Mouse (Mus musculus): ENCODE measurements around the gene Kcnj2.
A peak's percentile ranks its signal among the peaks of the same experiment; 100 is the strongest.

The Kcnj2 gene

DNA sequence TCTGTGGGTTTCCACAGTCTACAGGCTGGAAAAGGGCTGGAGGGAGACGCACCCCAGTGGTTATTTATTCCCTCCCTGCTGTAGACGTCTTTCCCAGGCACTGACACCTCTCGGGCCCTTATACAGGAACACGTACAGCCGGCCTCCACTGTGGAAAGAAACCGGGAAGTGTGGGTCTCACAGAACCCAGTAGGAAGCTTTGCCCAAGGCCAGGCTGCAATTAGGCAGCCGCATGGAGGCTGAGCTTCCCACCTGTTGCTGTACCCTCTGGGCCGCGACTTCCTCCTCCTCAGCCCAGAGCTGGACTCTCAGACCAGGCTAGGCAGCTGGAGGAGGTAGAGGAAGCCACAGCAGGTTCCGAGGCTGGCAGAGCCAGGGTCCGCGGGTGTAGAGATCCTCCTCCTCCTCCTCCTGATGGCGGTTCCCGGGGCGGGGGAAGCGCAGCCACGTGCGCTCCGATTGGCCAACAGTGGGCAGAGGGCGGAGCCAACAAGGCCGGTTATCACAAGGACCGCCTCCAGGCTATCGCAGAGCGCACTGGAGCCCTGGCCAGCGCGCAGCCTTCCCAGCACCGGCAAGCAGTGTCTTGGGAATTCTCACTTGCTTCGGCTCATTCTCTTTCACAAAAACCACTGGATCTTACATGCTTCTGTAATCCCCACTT is at the start of gene Kcnj2:
Gene Kcnj2, plus strand, starts transcription at position 530 of the 664 bp plus-strand sequence.
- DNase-seq (ENCODE audit: low spot score in 2 of 2) = peak; percentile 90 to 94

DNA sequence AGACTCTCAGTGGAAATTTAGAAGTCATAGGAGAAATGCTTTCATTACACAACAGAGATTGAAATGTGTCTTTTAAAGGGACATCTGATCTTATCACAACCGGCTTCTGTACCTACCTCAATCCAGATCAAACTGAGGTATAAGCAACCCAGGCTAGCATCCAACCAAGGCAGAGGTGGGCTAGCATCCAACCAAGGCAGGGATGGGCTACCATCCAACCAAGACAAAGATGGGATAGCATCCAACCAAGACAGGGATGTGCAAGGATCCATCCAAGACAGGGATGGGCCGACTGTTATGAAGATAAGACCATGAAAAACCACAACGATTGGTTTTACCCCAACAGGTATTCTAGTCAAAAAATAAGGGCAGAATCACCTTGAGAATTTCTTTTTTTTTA is 49.8 kb upstream of the Kcnj2 start:
- DNase-seq (ENCODE audit: low spot score in 2 of 2) = no peak

DNA sequence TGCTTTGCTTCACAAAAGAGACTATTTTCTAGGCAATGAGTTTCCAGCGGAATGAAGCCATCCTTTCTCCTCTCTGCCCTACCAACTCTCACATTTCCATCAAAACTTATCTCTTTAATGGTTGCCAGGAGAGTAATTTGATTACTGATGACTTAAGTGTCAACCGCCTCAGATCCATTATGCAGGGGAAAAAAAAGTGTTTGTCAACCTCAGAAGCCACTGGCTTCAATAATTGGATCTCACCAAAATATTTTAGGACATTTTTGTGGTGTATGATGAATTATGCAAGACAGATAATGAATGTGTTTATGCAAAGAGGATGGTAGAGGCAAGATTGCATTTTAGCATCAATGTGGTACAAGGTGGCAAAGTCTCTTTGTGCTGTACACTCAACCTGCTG is 45.8 kb upstream of the Kcnj2 start:
- no peak for DNase-seq (ENCODE audit: low spot score in 2 of 2)

DNA sequence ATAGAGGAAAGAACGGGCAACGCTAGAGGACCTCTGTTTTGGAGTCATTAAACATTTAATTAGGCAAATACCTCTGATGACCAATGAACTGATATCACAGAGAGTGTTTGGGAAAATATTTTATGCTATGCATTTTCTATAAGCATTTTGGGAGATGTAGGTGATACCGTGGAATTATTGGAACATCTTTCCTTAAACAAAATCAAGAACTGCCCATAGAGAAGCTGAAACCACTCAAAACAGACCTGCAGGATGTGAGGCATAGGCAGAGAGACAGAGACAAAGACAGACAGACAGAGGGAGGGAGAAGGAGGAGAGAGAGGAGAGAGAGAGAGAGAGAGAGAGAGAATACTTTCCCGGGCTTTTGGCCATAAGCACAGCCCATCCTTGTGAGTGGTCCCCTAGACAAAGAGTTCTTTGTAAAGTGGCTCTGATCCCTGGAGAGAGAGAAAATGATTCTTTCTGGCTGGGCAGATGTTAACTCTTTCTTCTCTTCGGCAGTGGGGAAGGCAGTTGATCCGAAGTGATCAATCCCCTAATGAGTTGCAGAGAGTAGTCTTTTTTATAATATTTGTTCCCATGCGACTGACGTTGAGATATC is 43.2 kb upstream of the Kcnj2 start:
- DNase-seq (ENCODE audit: low spot score in 2 of 2) = no peak

DNA sequence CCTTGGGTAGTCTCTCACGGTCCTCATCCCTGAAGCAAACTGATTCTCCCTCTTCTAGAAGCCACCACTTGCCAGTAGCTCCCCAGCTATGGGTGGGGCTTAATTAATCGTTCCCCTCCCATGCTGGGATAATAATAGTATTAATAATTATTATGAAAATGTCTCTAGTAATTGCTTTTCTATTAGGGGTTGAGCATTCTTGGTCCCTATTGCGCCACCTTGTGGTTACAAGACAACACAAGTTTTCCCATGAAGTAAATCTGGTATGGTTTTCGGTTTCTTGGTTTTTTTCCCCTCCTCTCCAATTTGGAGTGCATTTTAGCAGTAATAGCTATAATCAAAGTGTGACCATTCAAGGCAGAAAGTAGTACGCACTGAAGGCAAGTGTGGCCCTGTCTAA is 23.8 kb upstream of the Kcnj2 start:
- no peak for DNase-seq (ENCODE audit: low spot score in 2 of 2)

DNA sequence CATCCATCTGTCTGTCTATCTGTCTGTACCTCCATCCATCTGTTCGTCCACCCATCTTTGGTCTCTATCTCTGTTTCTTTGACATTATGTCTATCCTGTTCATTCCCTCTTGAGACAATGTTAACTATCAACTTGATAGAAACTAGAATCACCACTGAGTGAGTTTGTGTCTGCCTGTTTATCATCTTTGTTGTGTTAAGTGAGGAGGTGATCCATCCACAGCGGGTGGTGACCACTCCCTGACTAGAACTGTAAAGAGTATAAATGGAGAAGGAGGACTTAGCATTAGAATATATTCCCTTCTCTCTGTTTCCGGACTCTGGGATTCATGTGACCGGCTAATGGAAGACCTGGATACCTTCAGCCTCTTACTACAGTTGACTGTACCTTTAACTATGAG is 22.7 kb upstream of the Kcnj2 start:
- no peak for DNase-seq (ENCODE audit: low spot score in 2 of 2)

DNA sequence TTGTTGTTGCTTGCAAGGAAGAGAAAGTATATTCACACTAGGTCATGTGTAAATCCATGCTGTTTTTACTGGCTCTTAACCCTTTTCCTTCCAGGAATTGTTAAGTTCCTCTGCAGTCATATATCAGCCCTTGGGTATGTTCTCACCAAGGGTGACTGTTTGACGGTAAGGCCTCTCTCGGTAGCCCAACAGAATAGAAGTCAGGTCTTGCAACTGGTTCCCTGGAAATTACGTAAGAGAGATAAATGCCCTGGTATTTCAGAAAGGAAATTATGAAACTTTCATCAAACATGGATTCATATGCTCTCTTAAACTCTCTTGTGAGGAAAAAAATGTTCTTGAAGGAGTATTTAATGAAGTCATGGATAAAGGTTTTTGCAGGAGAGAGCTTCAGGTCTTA is 11.7 kb upstream of the Kcnj2 start:
- DNase-seq (ENCODE audit: low spot score in 2 of 2) = no peak

DNA sequence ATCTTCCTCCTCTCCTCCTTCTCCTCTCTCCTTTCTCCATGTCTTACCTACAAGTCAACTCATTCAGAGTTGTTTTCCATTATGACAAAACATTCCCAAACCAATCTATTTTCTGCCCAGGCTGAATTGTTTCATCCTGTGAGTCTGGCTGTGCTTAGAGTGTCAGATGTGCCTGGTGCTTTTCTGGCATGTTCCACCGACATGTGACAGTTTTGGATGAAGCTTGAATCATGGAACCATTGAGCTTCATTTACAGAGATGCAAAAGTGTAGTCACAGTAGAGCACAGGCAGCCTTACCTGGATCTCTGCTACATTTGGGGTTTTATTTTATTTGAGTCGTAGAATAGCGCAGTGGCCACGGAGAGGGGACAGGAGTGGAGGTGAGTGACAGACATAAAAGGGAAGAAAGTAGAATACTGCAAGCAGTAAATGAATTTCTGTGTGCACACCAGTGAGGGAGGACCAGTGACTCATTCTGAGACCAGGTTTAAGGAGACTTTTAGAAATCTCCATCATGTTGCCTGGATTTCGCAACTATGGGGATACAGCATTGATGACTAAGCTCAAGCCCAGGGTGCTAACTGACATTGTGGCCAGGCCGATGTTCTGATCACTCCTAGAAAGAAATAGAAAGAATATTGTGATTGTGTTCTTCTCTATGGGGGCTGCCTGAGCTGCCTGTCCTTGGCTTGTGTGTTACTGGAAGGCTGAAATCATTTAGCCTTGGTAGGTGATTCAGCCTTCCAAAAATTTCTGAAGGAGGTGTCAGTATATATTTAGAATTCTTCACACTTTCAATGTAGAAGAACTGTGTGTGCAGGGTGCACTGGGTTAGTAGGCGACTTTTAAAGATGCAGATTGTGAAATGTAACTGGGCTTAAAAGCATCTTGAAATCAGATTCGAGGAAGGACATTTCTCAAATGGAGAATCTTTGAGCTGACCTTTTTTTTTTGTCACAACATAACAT is 10.8 kb upstream of the Kcnj2 start:
- DNase-seq (ENCODE audit: low spot score in 2 of 2) = peak in 1 of 2 experiments; percentile 32

DNA sequence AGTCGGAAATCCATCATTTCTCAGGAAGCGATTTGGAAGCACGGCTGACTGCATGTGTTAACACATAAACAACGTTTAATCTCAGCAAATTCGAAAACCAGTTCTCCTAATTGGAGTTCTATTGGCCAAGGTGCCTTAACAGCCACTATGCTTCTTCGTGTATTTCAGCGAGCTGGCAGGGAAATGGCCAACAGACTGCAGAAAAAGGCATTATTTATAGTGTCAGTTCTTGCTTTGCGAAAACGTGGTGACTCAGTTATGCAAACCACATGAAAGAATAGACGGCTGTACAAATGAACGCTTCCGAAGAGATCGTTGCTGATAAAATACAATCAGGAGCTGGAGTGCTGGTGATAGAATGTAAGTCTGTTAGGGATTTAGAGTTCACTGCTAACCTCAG is 9.9 kb upstream of the Kcnj2 start:
- peak in 1 of 2 experiments; percentile 39 for DNase-seq (ENCODE audit: low spot score in 2 of 2)

DNA sequence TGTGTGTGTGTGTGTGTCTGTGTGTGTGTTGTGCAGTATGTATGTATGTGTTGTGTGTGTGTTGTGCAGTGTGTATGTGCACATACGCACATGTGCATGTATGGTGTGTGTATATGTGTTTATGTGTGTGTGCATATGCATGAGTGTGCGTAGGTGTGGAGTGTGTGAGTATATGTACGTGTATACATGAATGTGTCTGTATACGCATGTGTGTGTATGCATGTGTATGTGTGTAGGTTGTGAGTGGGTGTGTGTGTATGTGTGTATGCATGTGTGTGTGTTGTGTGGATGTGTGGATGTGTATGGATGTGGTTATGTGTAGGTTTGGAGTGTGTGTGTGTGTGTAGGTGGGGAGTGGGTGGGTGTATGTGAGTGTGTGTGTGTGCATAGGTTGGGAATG is 8.5 kb upstream of the Kcnj2 start:
- no peak for DNase-seq (ENCODE audit: low spot score in 2 of 2)

DNA sequence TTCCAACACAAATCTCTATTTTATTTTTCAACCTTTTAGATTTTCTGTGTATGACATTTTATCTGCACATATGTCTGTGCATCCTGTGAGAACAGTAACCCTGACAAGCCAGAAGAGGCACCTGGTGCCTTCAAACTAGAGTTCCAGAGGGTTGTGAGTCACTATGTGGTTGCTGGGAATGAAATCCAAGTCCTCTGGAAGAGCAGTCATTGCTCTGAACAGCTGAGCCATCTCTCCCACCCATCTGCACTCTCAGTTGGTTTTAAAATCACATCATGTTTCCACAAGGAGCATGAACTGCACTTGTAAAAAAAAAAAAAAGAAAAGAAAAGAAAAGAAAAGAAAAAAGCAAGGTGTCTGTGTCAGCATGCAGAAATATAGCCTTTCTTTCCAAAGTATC is 6.5 kb upstream of the Kcnj2 start:
- no peak for DNase-seq (ENCODE audit: low spot score in 2 of 2)

DNA sequence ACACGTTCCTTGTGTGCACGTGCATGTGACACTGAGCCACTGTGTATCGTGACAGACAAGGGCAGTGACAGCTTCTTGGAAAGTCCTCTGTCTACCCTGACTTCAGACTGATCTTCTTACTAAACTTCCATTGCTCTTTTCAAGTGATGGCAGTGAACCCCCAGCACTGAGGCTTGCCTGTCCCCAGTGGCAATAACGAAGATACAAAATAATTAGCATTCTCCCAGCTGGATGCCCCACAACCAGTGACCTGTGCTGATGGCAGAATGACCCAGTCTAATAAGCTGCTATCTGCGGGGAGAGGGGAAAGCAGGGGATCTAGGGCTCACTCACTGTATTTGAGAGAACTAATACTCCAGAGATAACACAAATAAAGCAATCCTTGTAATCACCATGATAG is 5.7 kb upstream of the Kcnj2 start:
- DNase-seq (ENCODE audit: low spot score in 2 of 2) = no peak

DNA sequence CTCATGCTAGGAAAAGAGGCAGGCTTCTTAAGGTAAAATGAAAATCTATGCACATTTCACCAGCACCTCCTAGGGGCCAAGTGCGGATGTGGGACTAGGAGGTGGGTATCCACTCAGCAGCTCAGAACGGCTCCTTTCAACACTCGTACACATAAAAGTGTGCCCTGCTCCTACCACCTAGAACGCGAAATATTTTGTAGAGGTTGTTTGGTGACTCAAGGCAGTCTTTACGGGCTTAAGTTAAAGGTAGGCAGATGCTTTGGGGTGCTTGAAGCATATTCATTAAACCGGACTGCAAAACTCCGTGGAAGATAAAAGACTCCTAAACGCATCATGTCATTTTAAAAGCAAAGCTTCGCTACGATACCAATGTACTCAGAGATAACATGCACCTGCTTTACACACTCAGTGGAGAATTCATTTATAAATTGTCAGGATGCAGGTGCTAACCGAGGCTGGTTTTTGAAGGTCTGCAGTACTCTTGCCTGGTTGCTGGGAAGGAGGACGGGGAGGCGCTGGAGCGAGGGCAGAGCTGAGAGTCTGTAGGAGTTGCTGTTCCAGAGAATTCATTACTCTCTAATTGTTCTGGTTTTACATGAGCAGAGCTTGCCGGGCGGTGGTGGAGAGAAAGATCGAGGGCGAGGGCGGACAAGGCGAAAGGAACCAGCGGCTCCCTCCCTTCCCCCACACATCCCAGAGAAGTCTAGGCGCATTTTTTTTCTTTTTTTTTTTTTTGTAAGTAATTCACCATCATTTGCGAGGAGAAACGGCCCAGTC is 1.0 kb upstream of the Kcnj2 start:
- DNase-seq (ENCODE audit: low spot score in 2 of 2) = peak; percentile 46 to 69

DNA sequence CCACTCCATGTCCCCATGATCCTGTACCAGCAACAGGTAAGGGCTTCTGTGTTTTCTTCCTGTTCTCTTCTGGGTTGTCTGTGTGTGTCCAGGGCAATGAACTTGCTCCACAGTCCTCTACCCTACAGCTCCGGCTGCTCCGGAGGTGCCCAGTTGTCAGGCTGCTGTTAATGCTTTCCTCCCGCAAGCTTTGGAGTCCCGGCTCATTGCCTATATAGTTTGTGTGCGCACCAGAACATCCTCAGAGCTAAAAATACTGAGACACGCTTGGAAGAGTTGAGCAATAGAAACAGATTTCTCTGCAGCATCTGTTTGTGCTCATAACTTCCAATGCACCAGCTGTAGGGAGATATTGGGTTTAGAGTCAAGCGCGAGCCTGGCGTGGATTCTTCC is 331 bp downstream of the Kcnj2 start:
- peak in 1 of 2 experiments; percentile 24 for DNase-seq (ENCODE audit: low spot score in 2 of 2)

DNA sequence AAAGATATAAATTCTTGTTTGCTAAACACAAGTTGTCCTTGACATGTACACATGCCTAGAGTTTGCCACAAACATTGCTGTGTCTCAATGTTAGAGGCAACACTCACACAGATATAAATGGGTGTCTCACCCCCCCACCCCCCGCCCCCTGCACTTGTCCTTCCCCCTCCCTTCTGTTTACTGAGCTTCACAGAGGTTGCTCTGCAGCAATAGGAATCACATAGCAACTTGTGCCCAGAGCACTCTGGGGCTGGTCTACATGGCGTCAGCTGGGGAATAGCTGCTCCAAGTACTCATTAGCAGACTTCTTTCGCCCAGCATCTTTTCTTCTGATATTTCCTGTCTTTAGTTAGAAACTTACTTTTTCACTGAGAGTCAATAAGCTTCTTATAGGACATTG is 1.8 kb downstream of the Kcnj2 start:
- no peak for DNase-seq (ENCODE audit: low spot score in 2 of 2)

DNA sequence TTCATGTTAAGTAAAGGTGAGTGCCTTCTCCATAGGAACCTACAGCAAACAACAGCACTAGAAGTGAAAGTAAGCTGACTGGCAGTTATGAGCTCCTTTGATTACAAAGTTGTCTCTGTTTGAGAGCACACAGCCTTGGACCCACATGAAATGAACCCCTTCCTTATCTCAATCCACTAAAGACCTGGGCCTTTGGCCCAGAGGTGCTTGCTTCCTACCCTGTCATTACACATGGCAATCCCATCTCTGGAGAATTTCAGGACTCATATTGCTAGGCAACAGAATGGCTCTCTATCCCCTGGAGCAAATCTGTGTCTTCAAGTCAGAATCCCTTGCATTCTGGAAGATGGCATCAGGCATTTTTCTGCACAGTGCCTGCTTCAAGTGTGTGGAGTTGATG is 4.5 kb downstream of the Kcnj2 start:
- no peak for DNase-seq (ENCODE audit: low spot score in 2 of 2)

DNA sequence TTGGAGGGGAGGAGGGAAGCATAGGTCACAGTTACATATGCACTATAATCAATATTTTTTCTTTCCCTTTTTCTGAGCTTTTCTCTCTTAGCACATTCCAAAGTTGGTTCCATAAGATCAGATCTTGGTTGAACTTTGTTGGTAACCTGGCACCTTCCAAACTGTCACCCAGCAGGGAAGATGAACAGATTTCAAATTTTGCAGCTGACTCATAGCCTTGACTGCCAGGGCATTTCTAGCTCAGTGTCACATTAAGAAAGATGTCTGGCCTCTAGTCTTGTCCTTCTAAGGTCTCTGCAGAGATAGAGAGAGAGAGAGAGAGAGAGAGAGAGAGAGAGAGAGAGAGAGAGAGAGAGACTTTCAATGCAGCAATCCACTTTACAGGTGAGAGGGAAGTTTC is 8.2 kb downstream of the Kcnj2 start:
- no peak for DNase-seq (ENCODE audit: low spot score in 2 of 2)

DNA sequence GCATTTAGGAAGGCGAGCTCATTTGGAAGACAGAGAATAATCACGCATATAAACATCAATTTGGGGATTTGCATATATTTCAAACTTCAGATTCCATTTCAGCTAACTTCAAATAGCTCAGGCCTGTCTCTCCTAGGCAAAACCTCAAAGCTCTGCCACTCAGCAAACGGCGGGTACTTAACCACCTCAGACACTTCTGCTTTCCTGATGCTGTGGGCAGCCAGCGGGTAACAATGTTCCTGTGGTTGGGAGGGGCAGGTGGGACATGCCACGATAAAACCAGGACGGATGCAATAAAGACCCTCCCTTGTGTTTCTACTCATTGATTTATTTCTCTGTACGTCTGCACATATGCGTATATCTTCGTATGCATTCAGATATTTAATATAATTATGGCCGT is 12.1 kb downstream of the Kcnj2 start:
- DNase-seq (ENCODE audit: low spot score in 2 of 2) = no peak

DNA sequence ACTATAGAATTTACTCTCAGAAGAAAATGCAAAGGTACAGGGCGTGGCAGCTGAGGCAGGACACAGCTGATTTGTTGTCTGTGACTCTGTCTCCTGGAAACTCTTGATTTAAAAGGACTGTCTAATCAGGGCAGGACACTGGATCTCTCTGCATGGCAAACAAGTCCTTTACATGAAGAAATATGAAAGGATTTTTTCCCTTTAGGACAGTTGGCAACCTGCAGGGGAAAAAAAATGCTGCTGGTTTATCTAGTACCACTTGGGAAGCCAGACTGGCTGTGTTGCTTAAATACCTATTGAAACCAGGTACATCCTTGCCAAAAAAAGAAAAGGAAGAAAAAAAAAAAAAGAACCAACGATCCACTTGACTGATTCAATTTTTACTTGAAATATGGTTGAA is 17.0 kb downstream of the Kcnj2 start:
- no peak for DNase-seq (ENCODE audit: low spot score in 2 of 2)

DNA sequence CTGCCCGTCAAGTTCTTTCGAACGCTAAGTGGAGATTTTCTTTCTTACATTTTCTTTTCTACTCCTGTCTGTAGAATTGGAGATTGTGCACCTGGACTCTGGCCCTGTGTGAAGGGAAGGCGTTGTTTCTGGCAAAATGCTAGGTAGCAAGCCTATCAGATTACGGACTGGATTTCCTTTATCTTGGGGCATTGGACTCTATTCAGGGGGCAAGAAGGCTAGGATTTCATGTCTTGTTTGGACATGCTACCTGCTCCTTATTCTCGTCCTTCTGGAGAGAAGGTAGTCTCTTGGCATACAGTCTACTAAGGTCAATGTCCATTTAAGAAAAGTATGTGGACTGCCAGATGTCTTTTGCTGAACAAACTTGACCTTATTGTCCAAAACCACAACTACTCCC is 21.0 kb downstream of the Kcnj2 start:
- DNase-seq (ENCODE audit: low spot score in 2 of 2) = no peak

DNA sequence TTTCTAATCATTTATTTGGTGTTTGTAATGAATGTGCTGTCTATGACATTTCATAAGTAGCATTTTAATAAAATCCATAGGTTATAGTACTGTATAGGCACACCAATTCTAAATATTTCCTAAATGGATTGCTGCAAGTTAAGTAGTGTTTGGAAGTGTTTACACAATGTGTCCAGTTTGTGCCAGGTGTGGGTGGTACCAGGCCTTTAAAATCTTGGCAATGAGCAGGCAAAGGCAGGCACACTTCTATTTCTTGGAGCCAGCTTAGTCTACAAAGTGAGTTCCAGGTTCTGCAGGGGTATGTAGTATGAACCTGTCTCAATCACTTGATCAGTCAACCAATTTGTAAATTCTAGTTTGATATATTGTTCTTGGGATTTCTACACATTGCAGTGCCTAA is 22.3 kb downstream of the Kcnj2 start:
- DNase-seq (ENCODE audit: low spot score in 2 of 2) = no peak

DNA sequence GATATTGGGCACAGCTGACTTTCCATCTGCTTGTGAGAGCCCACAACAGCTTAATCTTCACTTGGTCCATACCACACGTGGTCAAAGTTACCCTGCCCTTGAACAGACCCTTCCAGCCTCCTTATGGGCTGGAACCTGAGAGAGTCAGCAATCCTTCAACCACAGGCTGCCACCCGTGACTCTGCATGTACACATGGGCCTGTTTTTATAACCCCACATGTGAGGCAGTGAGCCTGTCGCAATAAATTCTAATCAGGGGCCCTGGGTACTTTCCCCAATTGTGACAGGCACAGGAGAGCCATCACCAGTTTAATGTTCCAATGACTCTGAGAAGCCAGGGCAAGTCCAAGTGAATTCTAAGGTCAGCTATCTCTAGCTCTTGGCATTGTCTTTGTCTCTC is 22.8 kb downstream of the Kcnj2 start:
- no peak for DNase-seq (ENCODE audit: low spot score in 2 of 2)
